Mouse (Mus musculus) MEL (cell line): ENCODE data around the gene Fgd1. TPM values are rescaled to one million over a fixed set of nuclear protein-coding genes. Genes with fewer than 3 reads are reported as not detected.

ENCODE experiments used
- DNase-seq: peaks from one replicate; pipeline ENCODE4 v3.0.0; 2011; ENCODE audit warnings: low read depth, low spot score
- H3K27ac ChIP-seq: 2 replicates; pipeline ENCODE4 v1.5.1; 2012; ENCODE audit warnings: low read depth, mild to moderate bottlenecking, control low read depth, low read length, moderate library complexity; ENCODE audit not compliant: control insufficient read depth
- H3K27me3 ChIP-seq, 2 experiments: fragments of 150-350 bp in 1 of 2; sonication (generic) in 1 of 2; 2 replicates each; pipeline ENCODE4 v1.6.1; 2012; ENCODE audit warnings: low read length in 2 of 2, mild to moderate bottlenecking in 2 of 2, improper control_type of control experiment in 1 of 2, moderate library complexity in 1 of 2; ENCODE audit not compliant: insufficient read depth in 2 of 2, control insufficient read depth in 1 of 2
- H3K36me3 ChIP-seq, 2 experiments: 2 replicates each; pipeline ENCODE4 v1.6.1; 2012 to 2014; ENCODE audit warnings: low read length in 2 of 2, improper control_type of control experiment in 1 of 2, inconsistent platforms in 1 of 2, mild to moderate bottlenecking in 1 of 2; ENCODE audit not compliant: insufficient read depth in 2 of 2, control insufficient read depth in 1 of 2
- H3K4me1 ChIP-seq, 2 experiments: fragments of 150-350 bp in 1 of 2; sonication (generic) in 1 of 2; 2 replicates each; pipeline ENCODE4 v1.6.1; 2012; ENCODE audit warnings: low read length in 2 of 2, improper control_type of control experiment in 1 of 2, mild to moderate bottlenecking in 1 of 2; ENCODE audit not compliant: insufficient read depth in 2 of 2, control insufficient read depth in 1 of 2
- H3K4me3 ChIP-seq, 2 experiments: fragments of 150-350 bp in 1 of 2; sonication (generic) in 1 of 2; 2 replicates each; pipeline ENCODE4 v1.5.1; 2012; ENCODE audit warnings: low read depth in 2 of 2, low read length in 2 of 2, mild to moderate bottlenecking in 2 of 2, moderate library complexity in 2 of 2, control low read depth in 1 of 2, improper control_type of control experiment in 1 of 2; ENCODE audit not compliant: control insufficient read depth in 1 of 2, insufficient read depth in 1 of 2
- H3K79me2 ChIP-seq: 2 replicates; pipeline ENCODE4 v1.6.1; 2012; ENCODE audit warnings: mild to moderate bottlenecking, low read length, moderate library complexity; ENCODE audit not compliant: control insufficient read depth, poor library complexity, insufficient read depth
- H3K9ac ChIP-seq: 2 replicates; pipeline ENCODE4 v1.6.1; 2012; ENCODE audit warnings: low read depth, mild to moderate bottlenecking, control low read depth, low read length, moderate library complexity; ENCODE audit not compliant: control insufficient read depth, poor library complexity, severe bottlenecking
- H3K9me3 ChIP-seq: fragments of 150-350 bp; sonication (generic); replicated peaks from 2 replicates; pipeline ENCODE4 v1.6.1; 2012; ENCODE audit warnings: mild to moderate bottlenecking, low read length, improper control_type of control experiment, moderate library complexity; ENCODE audit not compliant: insufficient read depth
- CHD1 ChIP-seq: IDR thresholded peaks from 2 replicates; pipeline ENCODE4 v1.6.1; 2012; ENCODE audit warnings: low read depth, mild to moderate bottlenecking, inconsistent platforms, low read length, improper control_type of control experiment
- CTCF ChIP-seq, 3 experiments: IDR thresholded peaks in 2 of 3; conservative IDR thresholded peaks in 1 of 3; 2 replicates each; pipeline ENCODE4 v1.5.1; 2011 to 2012; ENCODE audit warnings: low read length in 3 of 3, low read depth in 2 of 3, mild to moderate bottlenecking in 2 of 3, improper control_type of control experiment in 1 of 3, inconsistent platforms in 1 of 3, mixed read lengths in 1 of 3, moderate library complexity in 1 of 3; ENCODE audit not compliant: control insufficient read depth in 1 of 3, insufficient read depth in 1 of 3, poor library complexity in 1 of 3, severe bottlenecking in 1 of 3
- E2F4 ChIP-seq: IDR thresholded peaks from 2 replicates; pipeline ENCODE4 v1.6.1; 2011; ENCODE audit warnings: low read depth, low read length, improper control_type of control experiment, borderline replicate concordance
- ELF1 ChIP-seq: IDR thresholded peaks from 2 replicates; pipeline ENCODE4 v1.6.1; 2014; ENCODE audit warnings: low read depth, mild to moderate bottlenecking, inconsistent platforms, low read length, improper control_type of control experiment, moderate library complexity
- EP300 ChIP-seq, 2 experiments: IDR thresholded peaks; 2 replicates each; pipeline ENCODE4 v1.6.1; 2011; ENCODE audit warnings: improper control_type of control experiment in 2 of 2, low read length in 2 of 2, low read depth in 1 of 2, mild to moderate bottlenecking in 1 of 2
- ETS1 ChIP-seq: IDR thresholded peaks from 2 replicates; pipeline ENCODE4 v1.6.1; 2012; ENCODE audit warnings: low read depth, mild to moderate bottlenecking, inconsistent platforms, low read length, improper control_type of control experiment, moderate library complexity
- GABPA ChIP-seq: IDR thresholded peaks from 2 replicates; pipeline ENCODE4 v1.6.1; 2012; ENCODE audit warnings: low read depth, mild to moderate bottlenecking, inconsistent platforms, low read length, improper control_type of control experiment, moderate library complexity
- GATA1 ChIP-seq: IDR thresholded peaks from 2 replicates; pipeline ENCODE4 v1.6.1; 2011; ENCODE audit warnings: low read depth, low read length, improper control_type of control experiment
- KAT2A ChIP-seq: conservative IDR thresholded peaks from 2 replicates; pipeline ENCODE4 v1.6.1; 2012; ENCODE audit warnings: low read depth, low read length, improper control_type of control experiment, inconsistent platforms
- MAFK ChIP-seq: IDR thresholded peaks from 2 replicates; pipeline ENCODE4 v1.6.1; 2011; ENCODE audit warnings: low read depth, mild to moderate bottlenecking, low read length, improper control_type of control experiment, borderline replicate concordance
- MAX ChIP-seq: IDR thresholded peaks from 2 replicates; pipeline ENCODE4 v1.6.1; 2011; ENCODE audit warnings: low read length, improper control_type of control experiment
- MAZ ChIP-seq: IDR thresholded peaks from 2 replicates; pipeline ENCODE4 v1.6.1; 2012; ENCODE audit warnings: low read depth, mild to moderate bottlenecking, inconsistent platforms, low read length, improper control_type of control experiment
- MEF2A ChIP-seq: IDR thresholded peaks from 2 replicates; pipeline ENCODE4 v1.6.1; 2014; ENCODE audit warnings: low read depth, mild to moderate bottlenecking, inconsistent platforms, low read length, improper control_type of control experiment; ENCODE audit not compliant: poor library complexity, insufficient replicate concordance, severe bottlenecking; ENCODE audit errors: extremely low read depth
- MYC ChIP-seq: IDR thresholded peaks from 2 replicates; pipeline ENCODE4 v1.6.1; 2011; ENCODE audit warnings: low read depth, mild to moderate bottlenecking, low read length, improper control_type of control experiment, moderate library complexity
- NRF1 ChIP-seq: IDR thresholded peaks from 2 replicates; pipeline ENCODE4 v1.6.1; 2014; ENCODE audit warnings: low read depth, mild to moderate bottlenecking, inconsistent platforms, low read length, improper control_type of control experiment, moderate library complexity; ENCODE audit not compliant: poor library complexity, insufficient read depth, severe bottlenecking
- RAD21 ChIP-seq: IDR thresholded peaks from 2 replicates; pipeline ENCODE4 v1.6.1; 2011; ENCODE audit warnings: mild to moderate bottlenecking, low read depth, low read length, improper control_type of control experiment
- RCOR1 ChIP-seq: IDR thresholded peaks from 2 replicates; pipeline ENCODE4 v1.6.1; 2012; ENCODE audit warnings: low read depth, mild to moderate bottlenecking, inconsistent platforms, low read length, improper control_type of control experiment
- SIN3A ChIP-seq: IDR thresholded peaks from 2 replicates; pipeline ENCODE4 v1.6.1; 2012; ENCODE audit warnings: low read length, improper control_type of control experiment, inconsistent platforms
- TCF12 ChIP-seq: IDR thresholded peaks from 2 replicates; pipeline ENCODE4 v1.6.1; 2014; ENCODE audit warnings: low read depth, mild to moderate bottlenecking, inconsistent platforms, low read length, improper control_type of control experiment, moderate library complexity
- UBTF ChIP-seq: IDR thresholded peaks from 2 replicates; pipeline ENCODE4 v1.6.1; 2012; ENCODE audit warnings: low read depth, mild to moderate bottlenecking, inconsistent platforms, low read length, improper control_type of control experiment, moderate library complexity, borderline replicate concordance; ENCODE audit not compliant: insufficient read depth
- USF1 ChIP-seq: IDR thresholded peaks from 2 replicates; pipeline ENCODE4 v1.6.1; 2014; ENCODE audit warnings: low read depth, mild to moderate bottlenecking, inconsistent platforms, low read length, improper control_type of control experiment, moderate library complexity
- ZC3H11A ChIP-seq: IDR thresholded peaks from 2 replicates; pipeline ENCODE4 v1.6.1; 2012; ENCODE audit warnings: low read depth, mild to moderate bottlenecking, inconsistent platforms, low read length, improper control_type of control experiment
- ZKSCAN1 ChIP-seq: IDR thresholded peaks from 2 replicates; pipeline ENCODE4 v1.6.1; 2012; ENCODE audit warnings: low read depth, mild to moderate bottlenecking, inconsistent platforms, low read length, improper control_type of control experiment, moderate library complexity
- polyA plus RNA-seq, 2 experiments: library from polyadenylated mRNA; stranded (reverse) in 1 of 2; unstranded in 1 of 2; fragments of >175 nt in 1 of 2; fragments of >200 nt in 1 of 2; gene quantifications; 2 replicates each; pipeline versions ENCODE4 v1.2.1 to v1.2.4; 2012; ENCODE audit warnings: low replicate concordance in 2 of 2, low read depth in 1 of 2; ENCODE audit not compliant: insufficient read length in 2 of 2, insufficient read depth in 1 of 2, missing spikeins in 1 of 2
- total RNA-seq: library from RNA; depleted of rRNA; stranded (reverse); fragments of 300-350 nt; gene quantifications from 2 replicates; pipeline ENCODE4 v1.2.3, GENCODE M21; 2012

The Fgd1 gene
- total and polyA plus RNA-seq, 3 experiments: 0.06 to 0.31 TPM; not detected in 1

DNA sequence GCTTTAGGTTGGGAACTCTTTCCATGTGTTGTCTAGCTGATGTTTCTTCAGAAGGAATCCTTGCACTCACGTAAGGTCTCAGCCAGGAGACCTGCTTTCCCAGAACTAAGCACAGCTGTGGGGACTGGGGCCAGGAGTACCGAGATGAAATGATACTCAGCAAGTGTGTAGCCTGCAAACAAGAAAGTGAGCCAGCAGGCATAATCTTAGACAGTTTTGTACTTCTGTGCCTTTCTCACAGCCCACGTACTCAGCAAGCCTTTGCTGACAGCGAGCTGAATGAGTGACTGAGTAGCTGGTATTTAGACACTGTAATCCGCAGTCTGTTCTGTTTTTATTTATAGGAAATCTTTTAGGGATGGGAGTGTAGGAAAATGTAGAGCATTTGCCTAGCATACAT is 21.9 kb downstream of the Fgd1 start:
- Histone ChIP-seq H3K9ac (no peak overlapping the region), H3K4me1 (peaks cover 0 to 10% of the 10 kb centered on the region in 2 experiments; a peak in 3 of 4 replicates), H3K79me2 (no peaks in the 10 kb centered on the region), H3K9me3 (no peaks in the 10 kb centered on the region), H3K4me3 (no peak overlapping the region), H3K27ac (no peak overlapping the region), H3K36me3 (peaks cover 0 to 5% of the 10 kb centered on the region in 2 experiments; a peak in 2 of 4 replicates), H3K27me3 (no peaks in the 10 kb centered on the region)
- TF ChIP-seq E2F4 (no peak), SIN3A (no peak), ZKSCAN1 (no peak), MYC (no peak), MAZ (no peak), KAT2A (no peak), RAD21 (no peak), USF1 (no peak), TCF12 (no peak), GABPA (no peak), UBTF (no peak), CTCF (IDR thresholded peaks at IDR 0.05 in 2 of 3, conservative IDR thresholded peaks at IDR 0.05 in 1 of 3; ENCODE audit: control insufficient read depth in 1 of 3, insufficient read depth in 1 of 3, low read depth in 2 of 3, low read length in 3 of 3, poor library complexity in 1 of 3, severe bottlenecking in 1 of 3) (no peak)
- no peak for DNase-seq

DNA sequence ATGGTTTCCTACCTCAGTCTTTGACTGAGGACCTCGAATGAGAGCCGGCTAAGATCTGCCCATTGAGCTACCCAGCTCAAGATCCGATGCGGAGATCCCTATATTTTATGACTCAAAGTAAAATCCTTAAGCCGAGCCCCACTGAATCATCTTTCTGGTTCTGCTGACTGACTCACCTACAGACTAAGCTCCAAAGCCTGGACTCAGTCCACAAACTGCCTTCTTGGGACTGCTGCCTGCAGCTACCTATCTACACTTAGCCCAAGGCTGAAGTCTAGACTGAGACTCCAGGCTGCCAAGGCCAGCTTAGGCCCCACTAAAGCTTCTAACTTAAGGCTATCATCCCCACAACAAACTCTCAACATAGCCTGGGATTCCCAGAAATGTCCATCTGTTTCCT is 30.1 kb downstream of the Fgd1 start:
- Histone ChIP-seq H3K9me3 (no peaks in the 10 kb centered on the region), H3K79me2 (no peaks in the 10 kb centered on the region), H3K27ac (no peak overlapping the region), H3K9ac (no peak overlapping the region), H3K4me3 (no peak overlapping the region), H3K4me1 (no peaks in the 10 kb centered on the region), H3K36me3 (no peaks in the 10 kb centered on the region), H3K27me3 (no peaks in the 10 kb centered on the region)
- DNase-seq: no peak
- TF ChIP-seq CTCF (IDR thresholded peaks at IDR 0.05 in 2 of 3, conservative IDR thresholded peaks at IDR 0.05 in 1 of 3; ENCODE audit: control insufficient read depth in 1 of 3, insufficient read depth in 1 of 3, low read depth in 2 of 3, low read length in 3 of 3, poor library complexity in 1 of 3, severe bottlenecking in 1 of 3) (no peak), ZC3H11A (no peak), USF1 (no peak), MAFK (no peak), SIN3A (no peak), UBTF (no peak), NRF1 (no peak), ELF1 (no peak), CHD1 (no peak), EP300 (IDR thresholded peaks at IDR 0.05; ENCODE audit: low read depth in 1 of 2, low read length in 2 of 2) (no peak), ZKSCAN1 (no peak), MEF2A (no peak), ETS1 (no peak), MAX (no peak), RCOR1 (no peak), GATA1 (no peak)
